Mouse (Mus musculus) spleen, postnatal 14 days (tissue): Measurements from ENCODE around the gene Plin4.

ENCODE experiments used
- DNase-seq, 2 experiments: peaks; one replicate each; pipeline ENCODE4 v3.0.0; 2021 to 2022; ENCODE audit warnings: low spot score in 2 of 2

The Plin4 gene

GRCm38 (mm10) chr17:56057381-56058120 is 52.1 kb downstream of the Plin4 start:
- DNase-seq: no peak

DNA sequence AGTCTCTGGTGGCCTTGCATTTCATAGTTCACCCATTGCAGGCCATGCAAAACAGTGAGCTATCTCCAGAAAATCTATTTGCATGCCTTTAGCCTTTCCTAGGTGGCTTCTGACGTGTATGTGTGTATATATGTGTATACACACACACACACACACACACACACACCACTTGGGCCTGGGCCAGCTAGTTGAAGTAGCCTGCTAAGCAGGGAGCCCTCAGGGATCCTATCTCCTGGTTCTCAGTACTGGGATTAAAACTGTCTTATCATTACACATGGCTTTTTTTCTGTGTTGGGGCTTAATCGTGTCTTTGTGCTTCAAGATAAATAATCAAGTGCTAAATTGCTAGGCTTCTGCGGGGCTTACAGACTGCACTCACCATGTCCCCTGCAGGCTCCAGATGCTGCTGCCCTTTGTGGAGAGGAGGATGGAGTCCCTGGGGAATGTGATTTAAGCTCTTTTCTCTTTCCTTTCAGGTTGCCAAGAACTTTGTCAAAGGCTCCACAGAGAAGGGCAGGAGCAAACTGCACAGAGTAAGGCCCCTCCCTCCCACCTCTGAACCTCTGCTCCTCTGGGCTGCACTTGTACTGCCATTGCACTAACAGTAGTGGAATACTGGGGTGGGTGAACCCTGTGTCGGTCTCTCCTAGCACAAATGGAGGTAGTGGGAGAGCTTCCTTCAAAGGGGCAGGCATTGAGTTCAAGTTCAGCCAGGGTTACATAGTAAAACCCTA is 53.5 kb downstream of the Plin4 start:
- DNase-seq: no peak

- no peak for DNase-seq
Observed at GRCm38 (mm10) chr17:56054938-56055337, 54.7 kb downstream of the Plin4 start.

- no peak for DNase-seq
Observed at GRCm38 (mm10) chr17:56051369-56051768, 58.2 kb downstream of the Plin4 start.
